Mouse (Mus musculus): ENCODE results near the gene Fkbp4.

The Fkbp4 gene

DNA sequence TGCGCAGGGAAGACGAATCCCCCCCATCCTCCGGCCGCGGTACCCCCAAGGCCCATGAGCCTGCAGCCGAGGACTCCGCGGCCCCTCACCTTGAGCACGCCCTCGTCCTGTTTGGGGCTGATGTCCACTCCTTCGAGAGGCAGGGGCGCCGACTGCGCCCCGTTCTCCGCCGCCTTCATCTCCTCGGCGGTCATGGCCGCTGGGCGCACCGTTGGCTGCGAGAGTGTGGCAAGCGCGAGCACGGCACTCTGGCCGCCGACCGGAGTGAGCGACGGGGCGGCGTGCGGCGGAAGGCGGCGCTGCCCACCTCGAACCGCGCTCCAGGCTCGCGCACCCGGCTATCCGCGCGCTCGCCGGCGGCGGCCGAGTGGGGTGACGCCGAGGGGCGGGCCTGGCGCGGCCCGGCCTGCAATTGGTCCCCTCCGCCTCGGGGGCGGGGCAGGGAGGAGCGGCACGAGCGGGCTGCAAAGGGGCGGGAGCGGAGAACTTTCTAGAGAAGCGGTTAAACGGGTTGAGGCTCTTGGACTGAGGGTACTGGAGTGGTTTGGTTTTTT, at the start of gene Fkbp4:
Fkbp4 (minus strand) TSS at position 361 of the 554 bp plus-strand sequence.
- ATAC-seq (ENCODE audit: insufficient number of reproducible peaks, low FRiP score, low TSS enrichment): peak; percentile 84

DNA sequence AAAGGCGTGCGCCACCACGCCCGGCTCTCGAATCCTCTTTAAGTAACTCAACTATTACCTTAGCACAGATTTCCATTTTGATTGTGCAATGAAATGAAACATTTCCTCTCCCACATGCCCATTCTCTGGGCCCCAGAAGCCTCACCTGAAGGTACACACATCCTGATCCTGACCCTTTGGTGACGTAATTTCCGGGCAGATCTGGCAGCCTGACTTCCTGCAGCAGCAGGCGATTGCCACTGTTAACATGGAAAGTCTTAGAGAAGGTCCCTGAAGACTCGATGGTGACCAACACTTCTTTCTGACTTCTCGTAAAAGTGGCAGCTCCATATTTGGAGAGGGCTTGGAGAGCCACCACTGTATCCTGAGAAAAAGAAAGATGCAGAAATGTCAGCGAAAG, 49.3 kb upstream of the Fkbp4 start:
- no peak for ATAC-seq (ENCODE audit: insufficient number of reproducible peaks, low FRiP score, low TSS enrichment)

DNA sequence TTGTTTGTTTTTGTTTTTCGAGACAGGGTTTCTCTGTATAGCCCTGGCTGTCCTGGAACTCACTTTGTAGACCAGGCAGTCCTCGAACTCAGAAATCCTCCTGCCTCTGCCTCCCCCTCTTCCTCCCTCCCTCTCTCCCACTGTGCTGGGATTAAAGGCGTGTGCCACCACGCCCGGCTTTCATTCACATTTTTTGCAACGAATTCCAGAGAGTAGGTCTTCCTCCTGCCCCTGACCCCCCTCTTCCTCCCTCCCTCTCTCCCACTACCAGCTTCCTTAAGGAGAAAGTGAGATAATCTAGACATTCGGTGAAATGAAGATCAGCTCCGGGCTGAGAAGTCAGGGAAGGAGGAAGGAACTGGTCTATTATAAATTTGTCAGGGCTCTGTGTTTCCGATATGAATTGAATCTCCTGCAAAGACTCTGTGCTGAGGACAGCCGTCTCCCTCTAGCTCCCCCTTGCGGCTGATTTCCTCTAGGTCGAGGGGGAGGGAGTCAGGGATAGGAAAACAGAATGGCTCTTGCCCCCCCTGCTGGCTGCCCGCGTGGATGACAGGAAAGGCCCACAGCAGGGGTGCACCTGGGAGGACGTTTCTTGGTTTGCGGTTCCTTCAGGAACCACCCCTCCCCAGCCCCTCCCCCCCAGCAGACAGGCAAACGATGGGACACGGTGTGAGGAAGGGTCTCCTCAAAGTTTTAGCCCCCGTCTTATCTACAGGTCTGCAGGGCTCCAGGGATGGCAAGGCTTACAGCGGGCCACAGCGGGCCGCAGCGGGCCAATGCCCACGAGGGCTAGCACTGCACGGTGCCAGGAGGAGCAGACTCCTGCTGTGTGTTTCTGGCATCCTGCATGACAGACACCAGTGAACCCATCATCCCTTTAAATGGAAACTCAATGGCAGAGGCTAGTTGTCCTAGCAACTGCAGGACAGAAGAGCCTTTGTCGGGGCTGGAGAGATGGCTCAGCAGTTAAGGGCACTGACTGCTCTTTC, 41.3 kb upstream of the Fkbp4 start:
- peak; percentile 95 for ATAC-seq (ENCODE audit: insufficient number of reproducible peaks, low FRiP score, low TSS enrichment)

DNA sequence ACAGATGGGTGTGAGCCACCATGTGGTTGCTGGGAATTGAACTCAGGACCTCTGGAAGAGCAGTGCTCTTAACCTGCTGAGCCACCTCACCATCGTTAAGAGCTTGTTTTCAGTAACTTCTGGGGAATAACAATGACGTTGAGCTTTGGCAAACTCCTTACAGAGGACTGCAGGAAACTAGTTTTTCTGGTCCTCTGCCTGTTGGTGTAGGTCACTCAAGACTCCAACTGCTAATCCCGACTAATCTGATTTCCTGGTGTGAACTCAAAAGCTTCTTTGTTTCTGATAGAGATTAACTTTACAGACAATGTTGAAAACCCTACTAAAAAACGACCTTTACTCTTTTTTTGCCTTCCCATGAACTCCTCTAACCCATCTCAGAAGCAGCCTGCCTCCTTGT, 39.0 kb upstream of the Fkbp4 start:
- ATAC-seq (ENCODE audit: insufficient number of reproducible peaks, low FRiP score, low TSS enrichment): no peak

DNA sequence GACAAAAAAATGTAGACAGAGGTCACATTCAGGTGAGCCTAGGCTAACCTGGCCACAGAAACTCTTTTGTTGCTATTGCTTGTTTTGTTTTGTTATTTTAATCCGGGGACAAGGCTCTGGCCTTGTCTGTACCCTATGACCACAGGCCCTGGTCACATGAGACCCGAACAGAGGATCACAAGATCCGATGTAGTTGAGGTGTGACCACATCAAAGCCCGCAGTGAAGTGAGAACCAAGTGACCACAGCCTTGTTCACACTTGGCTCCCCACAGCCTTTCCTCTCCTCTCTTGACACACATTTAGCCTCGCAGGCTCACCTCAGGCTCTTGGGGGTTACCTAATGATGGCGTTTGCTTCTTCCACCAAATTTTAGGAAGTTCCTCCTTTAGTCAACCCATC, 35.6 kb upstream of the Fkbp4 start:
- ATAC-seq (ENCODE audit: insufficient number of reproducible peaks, low FRiP score, low TSS enrichment): no peak

DNA sequence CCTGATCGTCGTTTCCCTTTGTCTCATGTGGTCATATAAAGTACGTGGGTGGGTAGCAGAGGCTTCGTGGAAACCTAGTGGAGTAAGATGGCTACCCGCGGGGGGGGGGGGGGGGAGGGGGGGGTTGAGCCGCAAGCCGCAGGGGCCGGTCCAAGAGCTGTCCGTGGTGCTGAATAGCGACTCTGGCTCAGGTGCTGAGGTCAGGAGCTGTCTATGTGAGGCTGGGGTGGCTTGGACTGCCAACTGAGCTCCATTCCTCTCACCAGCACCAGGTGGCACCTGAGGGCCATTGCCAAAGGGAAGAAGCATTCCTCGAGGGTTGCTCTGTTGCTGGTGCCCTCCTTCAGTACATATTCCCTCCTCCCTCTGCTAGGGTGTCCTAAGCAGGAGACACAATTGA, 31.0 kb upstream of the Fkbp4 start:
- ATAC-seq (ENCODE audit: insufficient number of reproducible peaks, low FRiP score, low TSS enrichment): peak; percentile 58; the same call in 1 of the 2 replicates

DNA sequence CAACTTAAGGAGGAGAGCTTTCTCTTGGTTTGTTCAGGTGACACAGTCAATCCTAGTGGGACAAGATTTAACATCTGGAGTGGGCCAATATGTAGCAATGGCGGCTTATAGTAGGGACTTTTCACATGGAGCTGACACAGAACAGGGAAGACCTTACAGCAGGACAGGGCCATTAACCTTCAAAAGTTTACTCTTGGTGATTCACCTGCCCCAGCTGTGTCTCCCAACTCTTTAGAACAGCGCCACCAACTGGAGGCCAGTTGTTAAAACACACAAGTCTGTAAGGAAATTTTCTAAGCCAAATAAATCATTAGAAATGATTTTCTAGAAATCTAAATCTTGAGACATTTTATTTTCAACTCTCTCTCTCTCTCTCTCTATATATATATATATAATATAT, 28.8 kb upstream of the Fkbp4 start:
- ATAC-seq (ENCODE audit: insufficient number of reproducible peaks, low FRiP score, low TSS enrichment): no peak

DNA sequence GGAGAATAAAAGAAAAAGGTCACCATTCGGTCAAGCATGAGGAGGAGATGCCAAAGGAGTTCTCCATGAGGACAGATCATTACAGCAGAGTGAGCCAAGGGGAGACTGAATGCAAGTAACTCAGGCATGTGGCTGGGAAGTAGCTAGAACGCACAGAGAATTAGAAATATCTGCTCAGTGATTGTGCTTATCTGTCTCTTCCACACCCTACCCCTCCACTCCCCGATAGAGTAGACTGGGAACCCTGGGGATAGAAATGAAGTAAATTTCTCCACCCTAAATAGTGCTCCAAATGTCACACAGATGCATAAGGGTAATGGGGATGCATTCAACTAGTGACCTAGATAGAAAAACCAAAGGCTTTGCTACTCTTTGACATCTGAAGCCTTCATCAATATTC, 28.1 kb upstream of the Fkbp4 start:
- no peak for ATAC-seq (ENCODE audit: insufficient number of reproducible peaks, low FRiP score, low TSS enrichment)

DNA sequence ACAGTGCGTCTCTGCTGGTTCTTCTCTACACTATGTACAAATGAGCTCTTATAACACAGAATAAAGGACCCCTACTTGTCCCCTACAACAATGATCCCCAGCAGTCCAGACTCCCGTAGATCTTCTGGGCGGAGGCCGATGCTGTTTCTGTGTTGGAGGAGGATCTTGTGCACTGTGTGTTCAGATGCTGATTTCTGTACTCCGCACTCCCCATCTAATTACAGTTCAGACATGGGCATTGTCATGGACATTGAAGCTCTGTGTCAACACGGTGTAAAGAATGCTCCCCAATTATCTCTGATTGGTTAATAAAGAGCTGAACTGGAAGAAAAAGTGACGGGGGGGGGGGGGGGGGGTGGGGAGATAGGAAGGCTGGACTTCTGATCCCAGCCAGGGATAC, 27.6 kb upstream of the Fkbp4 start:
- no peak for ATAC-seq (ENCODE audit: insufficient number of reproducible peaks, low FRiP score, low TSS enrichment)

DNA sequence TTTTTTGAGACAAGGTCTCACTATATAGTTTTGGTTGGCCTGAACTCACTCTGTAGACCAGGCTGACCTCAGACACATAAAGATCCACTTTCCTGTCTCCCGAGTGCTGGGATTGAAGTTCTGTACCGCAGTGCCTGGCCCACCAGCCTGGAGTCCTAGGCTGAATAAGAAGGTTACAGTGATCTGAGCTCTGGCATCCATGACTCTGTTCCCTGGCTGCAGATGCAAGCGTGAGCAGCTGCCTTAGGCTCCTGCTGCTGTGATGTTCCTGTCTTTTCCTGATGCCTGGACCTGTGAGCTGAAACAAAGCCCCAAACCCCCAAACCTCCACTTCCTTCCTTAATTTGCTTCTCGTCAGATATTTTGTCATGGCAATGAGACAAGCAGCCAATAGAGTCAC, 26.5 kb upstream of the Fkbp4 start:
- no peak for ATAC-seq (ENCODE audit: insufficient number of reproducible peaks, low FRiP score, low TSS enrichment)

DNA sequence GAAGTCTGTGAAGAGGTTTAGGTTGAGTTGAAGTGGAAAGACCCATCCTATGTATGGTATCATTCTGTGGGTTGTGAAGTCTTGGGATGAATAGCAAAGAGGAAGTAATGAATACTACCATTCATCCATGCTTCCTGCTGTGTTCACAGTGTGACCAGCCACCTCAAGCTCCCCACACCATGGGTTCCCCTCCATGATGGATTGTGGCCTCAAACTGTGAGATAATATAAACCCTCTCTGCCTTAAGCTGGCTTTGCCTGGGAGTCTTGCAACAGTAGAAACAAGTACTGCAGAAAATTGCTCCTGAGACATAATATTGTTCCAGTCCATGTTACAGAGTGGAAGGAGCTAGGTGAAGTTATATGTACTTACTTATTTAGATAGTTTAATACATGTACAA, 23.1 kb upstream of the Fkbp4 start:
- ATAC-seq (ENCODE audit: insufficient number of reproducible peaks, low FRiP score, low TSS enrichment): no peak

DNA sequence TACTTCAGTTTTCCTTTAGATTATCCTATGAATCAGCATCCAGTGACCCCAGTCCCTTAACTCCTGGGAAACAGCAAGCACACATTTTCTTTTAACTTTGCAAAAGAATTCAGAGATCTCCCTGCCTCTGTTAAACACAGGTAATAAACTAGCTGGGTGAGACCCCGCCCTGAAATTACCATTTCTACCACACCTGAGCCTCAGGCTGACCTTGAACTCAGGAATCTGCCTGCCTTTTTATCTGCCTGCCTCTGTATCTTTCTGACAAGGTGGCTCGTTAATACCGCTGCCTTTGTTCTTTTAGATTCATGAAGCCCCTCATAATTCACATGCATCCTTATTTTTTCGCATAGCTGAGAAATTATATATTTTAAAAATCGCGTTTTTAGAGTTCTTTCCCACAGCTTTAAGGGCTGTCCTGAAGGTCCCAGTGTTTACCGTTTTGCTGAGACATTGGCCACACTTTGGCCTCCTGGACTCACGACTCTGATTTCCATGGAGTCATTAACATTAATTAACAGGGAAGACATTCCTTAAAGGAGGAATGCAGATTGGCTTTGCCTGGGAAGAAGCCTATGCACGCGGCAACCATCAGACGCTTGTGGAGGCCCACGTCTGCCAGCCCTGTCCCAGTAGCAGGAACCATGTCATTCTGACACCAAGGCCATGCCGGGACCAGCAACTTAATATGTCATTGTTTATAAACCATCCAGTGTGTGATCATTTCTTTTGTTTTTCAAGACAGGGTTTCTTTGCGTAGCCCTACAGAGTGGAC, 22.4 kb upstream of the Fkbp4 start:
- no peak for ATAC-seq (ENCODE audit: insufficient number of reproducible peaks, low FRiP score, low TSS enrichment)

DNA sequence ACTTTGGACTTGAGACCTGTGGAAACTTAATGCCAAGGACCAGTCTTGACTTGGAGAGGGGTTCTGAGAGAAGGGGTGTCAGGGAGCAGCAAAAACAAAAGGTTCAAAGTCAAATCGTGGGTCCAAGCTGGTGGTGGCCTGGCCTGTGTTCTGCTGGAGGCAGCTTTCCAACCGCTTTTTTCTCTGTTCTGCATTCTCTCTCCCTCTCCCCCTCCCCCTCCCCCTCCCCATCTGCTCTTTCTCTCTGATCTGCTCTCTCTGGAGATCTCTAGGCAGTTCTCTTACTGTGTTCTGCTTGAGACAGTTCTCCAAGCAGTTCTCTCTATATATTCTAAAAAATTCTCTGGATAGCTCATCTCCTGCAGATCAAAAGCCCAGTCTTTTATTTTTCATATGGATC, 21.8 kb upstream of the Fkbp4 start:
- ATAC-seq (ENCODE audit: insufficient number of reproducible peaks, low FRiP score, low TSS enrichment): no peak

DNA sequence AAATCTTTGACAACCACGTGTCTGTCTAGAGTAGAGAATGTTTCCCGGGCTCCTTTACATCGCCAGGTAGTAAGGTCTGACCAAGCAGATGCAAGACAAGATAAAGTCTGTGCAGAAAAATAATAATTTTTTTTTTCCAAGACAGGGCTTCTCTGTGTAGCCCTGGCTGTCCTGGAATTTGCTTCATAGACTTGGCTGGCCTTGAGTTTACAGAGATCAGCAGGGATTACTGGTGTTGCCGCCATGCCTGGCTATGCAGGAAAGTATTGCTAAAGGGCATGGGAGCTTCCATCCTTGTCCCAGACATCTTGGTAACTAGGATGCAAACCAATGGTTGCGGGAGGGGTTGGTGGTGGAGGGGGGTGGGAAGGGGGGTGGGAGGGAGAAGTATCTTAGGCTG, 18.7 kb upstream of the Fkbp4 start:
- ATAC-seq (ENCODE audit: insufficient number of reproducible peaks, low FRiP score, low TSS enrichment): no peak

DNA sequence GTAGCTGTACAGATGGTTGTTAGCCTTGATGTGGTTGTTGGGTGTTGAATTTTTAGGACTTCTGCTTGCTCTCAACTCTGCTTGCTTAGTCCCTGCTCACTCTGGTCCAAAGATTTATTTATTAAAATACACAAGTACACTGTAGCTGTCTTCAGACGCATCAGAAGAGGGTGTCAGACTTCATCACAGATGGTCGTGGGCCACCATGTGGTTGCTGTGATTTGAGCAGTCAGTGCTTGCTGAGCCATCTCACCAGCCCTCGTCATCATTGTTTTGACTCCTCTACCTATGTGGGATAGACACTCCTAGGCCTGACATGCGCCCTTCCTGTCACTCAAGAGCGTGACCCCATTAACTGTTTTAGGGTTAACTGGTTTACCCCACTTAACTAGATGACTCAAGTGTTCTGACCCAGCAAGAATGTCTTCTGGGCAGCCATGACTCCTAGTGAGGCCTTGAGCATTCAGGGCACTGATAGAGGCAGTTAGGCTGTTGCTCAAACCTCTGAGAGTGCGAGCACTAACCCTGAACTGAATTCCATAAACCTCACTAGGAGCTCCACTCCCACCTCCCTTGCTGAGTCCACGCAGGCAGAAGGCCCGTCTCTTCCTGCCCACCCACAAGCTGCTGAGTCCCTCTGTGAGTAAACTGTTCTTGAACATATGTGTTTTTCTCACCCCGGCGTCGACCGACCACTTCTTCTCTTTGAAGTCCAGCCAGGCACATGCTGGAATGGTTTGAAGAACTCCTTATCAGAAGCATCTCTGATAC, 17.5 kb upstream of the Fkbp4 start:
- no peak for ATAC-seq (ENCODE audit: insufficient number of reproducible peaks, low FRiP score, low TSS enrichment)

DNA sequence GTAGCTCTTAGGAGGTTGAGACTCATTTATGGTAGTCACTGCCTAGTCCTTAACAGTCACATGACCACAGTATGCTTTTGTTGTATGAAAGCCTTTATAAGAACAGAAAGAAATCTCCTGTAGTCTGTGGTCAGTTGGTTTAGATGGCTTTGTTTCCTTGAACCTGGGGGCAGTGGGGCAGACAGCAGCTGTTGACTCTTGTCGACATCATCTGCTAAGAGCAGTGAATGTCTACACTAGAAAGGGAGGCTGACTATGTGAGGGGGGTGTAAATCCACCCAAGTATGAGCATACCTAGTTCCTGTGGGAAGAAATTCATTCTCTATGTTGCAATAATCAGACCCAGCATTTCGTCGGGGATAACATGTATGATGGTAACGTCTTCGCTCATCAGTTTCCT, 8.6 kb upstream of the Fkbp4 start:
- ATAC-seq (ENCODE audit: insufficient number of reproducible peaks, low FRiP score, low TSS enrichment): no peak

DNA sequence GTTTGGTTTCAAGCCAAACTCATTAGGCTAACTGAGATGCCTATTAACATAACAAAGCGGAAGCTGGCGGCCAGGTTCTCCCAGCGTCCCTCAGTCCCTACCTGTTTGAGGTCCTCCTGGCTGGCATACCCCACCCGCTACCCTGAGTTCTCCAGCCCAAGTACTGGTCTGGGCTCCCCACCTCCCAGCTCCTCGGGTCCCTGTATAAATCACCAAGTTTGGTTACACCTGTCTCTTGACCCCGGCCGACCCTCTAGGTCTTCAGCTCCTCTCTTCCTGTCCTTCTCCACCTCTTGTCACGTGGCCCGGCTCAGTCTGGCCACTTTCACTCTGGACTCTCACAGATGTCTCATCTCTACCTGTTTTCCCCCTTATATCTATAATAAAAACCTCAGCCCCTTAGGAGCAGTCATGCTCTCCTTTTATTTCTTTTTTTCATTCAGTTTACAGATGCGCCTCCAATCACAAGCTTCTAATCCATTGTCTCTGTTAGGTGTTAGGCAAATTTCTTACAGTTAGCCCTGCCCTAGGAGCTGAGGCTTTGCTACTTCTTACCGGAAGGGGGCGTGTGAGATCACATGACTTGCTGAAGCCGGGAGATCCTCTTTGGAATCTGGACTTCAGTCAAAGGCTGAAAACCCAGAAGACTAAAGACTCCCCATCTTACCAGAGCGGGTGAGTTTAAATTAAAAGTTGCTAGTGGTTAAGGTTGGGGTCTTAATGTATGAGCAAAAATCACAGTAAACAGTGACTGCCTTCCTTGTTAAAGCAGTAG, 7.5 kb upstream of the Fkbp4 start:
- peak; percentile 72 for ATAC-seq (ENCODE audit: insufficient number of reproducible peaks, low FRiP score, low TSS enrichment)

DNA sequence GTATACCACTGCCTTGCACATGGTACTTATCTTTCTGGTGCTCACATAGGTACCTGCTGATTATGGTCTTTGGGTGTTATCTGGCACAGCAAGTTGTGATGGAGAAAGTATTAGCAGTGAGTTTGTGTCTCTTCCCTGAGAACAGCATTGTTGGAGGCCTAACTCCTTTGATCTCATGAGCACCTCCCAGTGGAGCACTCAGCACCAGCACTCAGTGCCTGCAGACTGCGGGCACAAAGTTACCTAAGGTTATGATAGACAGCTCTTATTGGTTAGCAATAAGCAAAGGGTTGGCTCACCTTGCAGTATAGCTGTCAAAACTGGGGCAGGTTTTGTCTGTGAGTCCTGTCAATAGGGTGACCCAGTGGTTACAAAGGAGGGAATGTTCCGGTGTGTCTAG, 1.8 kb upstream of the Fkbp4 start:
- ATAC-seq (ENCODE audit: insufficient number of reproducible peaks, low FRiP score, low TSS enrichment): no peak

DNA sequence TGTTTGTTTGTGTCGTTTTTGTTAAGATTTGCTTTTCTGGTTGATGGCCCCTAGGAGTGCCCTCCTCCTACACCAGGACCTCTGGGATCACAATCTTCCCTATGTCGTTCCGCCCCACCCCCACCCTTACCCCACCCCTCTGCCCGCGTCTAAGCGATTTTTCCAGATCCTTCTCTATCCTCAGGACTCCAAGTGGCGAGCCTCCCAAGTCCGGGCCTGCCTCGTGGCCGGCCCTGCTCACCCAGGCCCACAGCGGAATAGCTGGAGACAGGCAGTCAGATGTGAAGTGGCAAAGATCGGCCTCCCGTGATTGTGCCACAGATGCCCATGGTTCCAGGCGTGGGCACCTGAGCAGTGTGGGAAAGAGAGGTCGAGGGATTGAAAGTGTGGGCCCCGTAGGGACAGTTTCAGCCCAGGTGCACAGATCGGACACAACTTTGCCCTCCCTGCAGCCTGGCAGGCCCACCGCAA, 429 bp upstream of the Fkbp4 start:
- peak; percentile 21 for ATAC-seq (ENCODE audit: insufficient number of reproducible peaks, low FRiP score, low TSS enrichment)
